Mouse (Mus musculus) megakaryocyte-erythroid progenitor cell, adult 5-6 weeks (primary cell): Measurements from ENCODE around the gene Hemgn. TPM values are rescaled to one million over a fixed set of nuclear protein-coding genes. Genes with fewer than 3 reads are reported as not detected.

Experiments
- ATAC-seq: replicated peaks from 2 replicates; pipeline ENCODE4 v1.8.0; 2016; ENCODE audit warnings: mild to moderate bottlenecking, inconsistent platforms; ENCODE audit not compliant: severe bottlenecking, poor library complexity, low FRiP score, low TSS enrichment
- total RNA-seq, 2 experiments: library from RNA; stranded (forward) in 1 of 2; stranded (reverse) in 1 of 2; fragments of 200-1000, 215-1000 nt in 1 of 2; fragments of >200 nt in 1 of 2; fragmentation: Nextera tagmentation in 1 of 2; gene quantifications; 2 replicates each; pipeline ENCODE4 v1.2.3; 2014 to 2017

Gene Hemgn
- total RNA-seq (2014; fragmentation: Nextera tagmentation) (120 and 199 TPM in 2 replicates), total RNA-seq (2017) (129 and 182 TPM in 2 replicates)

- ATAC-seq, result no peak
Measured at GRCm38 (mm10) chr4:46413406-46413805, at the start of gene Hemgn. Gene Hemgn (minus strand): TSS chr4:46413506.

- no peak for ATAC-seq
Measured at GRCm38 (mm10) chr4:46458411-46458810, 45.1 kb upstream of the Hemgn start.

DNA sequence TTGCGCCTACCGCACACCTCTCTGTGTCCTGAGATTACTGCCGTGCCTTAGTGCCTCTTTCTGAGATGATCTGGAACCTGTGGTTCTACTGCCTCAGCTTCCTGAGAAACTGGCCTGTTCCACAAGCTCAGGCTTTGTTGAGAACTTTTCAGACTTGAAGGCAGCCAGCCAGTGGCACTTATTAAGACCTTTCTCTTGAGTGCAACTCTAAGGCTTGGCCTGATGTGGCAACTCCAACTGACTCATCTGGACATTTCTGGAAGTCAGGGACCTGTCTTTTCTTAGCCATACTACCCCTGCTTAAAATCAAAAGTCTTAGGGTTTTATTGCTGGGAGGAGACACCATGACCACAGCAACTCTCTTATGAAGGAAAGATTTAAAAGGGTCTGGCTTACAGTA lies 43.9 kb upstream of the Hemgn start:
- no peak for ATAC-seq

GRCm38 (mm10) chr4:46456762-46457161 lies 43.5 kb upstream of the Hemgn start:
- no peak for ATAC-seq

DNA sequence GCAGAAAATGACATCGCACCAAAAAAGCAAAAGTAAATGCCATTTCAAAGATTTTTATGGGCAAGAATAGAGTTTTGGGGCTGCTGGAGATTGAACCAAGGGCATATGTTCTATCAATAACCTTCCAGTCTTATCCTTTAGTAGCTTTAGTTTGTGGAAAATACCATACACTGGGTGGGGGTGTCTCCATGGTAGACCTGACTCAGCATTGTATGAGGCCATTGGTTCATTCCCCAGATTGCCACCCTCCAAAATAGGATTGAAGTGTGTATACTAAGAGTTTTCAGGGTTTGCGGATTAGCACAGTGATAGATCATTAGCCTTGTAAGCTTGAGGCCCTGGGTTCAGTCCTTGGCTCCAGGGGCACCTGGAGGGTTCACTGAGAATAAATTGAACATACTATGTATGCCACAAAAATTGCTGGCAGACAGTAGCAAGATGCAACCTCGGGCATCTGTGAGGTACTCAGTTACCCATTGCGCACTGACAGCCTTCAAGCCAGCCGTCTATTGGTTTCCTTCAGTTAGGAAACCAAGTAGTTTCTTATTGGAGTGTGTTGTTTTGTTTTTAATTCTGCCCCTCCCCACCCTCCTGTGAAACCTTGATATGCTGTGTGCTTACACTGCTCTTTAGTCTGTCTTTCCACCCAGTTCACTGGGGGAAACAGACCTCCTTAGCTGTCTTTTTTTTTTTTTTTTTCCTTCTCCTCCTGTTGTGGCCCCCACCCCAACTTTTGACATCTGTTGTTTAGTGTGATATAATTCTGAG lies 41.0 kb upstream of the Hemgn start:
- peak; percentile 35 for ATAC-seq

GRCm38 (mm10) chr4:46452855-46453719 lies 39.8 kb upstream of the Hemgn start:
- ATAC-seq, result no peak

DNA sequence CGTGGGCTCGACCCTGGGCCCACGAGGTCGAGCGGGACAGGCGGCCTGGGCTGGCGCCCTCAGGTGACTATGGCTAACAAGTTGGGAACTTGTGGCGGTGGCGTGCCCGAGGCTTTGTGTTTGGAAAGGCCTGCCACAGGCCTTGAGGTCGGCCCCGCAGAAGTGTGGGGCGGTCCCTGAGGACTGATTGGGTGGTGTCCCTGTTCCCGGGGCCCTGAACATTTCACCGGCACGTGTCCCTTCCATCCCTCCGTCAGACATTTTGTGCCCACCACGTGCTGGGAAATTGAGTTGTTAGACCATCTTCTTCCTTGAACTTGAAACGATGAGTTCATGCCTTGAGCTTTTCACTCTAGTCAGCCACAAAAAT lies 39.2 kb upstream of the Hemgn start:
- peak; percentile 48 for ATAC-seq

DNA sequence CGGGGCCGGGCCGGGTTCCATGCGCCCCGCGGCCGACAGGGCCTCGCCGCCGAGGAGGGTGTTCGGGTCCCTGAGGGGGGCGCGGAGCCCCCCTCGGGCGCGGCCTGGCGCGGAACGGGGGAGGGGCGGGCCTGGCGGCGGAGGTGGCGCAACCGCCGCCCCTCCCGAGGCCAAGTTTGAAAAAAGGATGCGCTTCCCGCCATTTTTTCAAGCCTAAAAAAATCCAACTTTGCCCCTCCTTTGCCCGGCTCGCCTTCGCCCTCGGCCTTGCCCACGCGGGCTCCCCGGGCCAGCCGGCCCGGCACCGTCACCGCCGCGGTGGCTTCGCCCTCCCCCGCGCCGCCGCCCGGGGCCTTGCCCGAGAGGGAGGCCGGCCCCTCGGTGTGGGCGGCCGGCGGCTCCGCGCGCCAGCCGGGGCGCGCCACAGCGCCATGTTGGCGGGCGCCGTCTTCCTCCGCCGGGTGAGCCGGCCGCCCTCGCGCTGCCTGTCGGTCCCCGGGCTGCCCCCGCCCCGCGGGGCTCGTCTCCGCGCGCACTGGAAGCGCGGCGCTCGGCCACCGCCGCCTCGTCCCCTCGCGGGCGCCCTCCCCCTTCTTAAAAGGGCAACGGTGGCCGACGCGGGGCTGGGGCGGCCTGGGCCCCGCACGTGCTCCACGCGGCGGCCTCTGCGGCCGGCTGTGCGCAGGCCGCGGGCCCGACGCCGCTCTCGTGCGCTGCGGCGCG lies 38.6 kb upstream of the Hemgn start:
- no peak for ATAC-seq

- no peak for ATAC-seq
Measured at GRCm38 (mm10) chr4:46451240-46451757, 38.0 kb upstream of the Hemgn start.

- peak; percentile 56 for ATAC-seq
Measured at GRCm38 (mm10) chr4:46450519-46451131, 37.3 kb upstream of the Hemgn start, which contains the start of gene Anp32b. Gene Anp32b (plus strand): TSS chr4:46450902.

DNA sequence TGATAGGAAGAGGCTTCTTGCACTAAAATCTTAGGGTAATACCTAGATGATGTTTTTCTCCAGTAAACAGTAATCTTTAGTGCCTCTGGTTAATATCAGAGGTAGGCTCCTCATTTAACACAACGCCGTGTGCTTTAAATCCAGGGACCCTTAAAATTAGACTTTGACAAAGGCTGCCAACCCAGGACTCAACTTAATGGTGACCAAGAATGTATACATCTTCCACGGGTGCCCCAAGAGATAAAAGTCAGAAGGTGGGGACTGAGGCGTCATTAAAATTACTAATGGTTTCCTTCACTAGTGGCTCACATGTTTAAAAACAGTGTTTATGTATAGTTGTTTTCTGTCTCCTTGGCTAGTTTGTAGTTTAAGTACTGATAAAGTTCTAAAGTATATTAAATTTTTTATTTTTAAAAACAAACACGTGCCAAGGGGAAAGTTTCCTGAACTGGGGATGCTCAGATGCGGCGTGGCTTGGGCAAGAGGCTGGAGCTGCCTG lies 36.8 kb upstream of the Hemgn start:
- ATAC-seq, result no peak

GRCm38 (mm10) chr4:46448886-46449285 lies 35.6 kb upstream of the Hemgn start:
- ATAC-seq, result peak; percentile 27

DNA sequence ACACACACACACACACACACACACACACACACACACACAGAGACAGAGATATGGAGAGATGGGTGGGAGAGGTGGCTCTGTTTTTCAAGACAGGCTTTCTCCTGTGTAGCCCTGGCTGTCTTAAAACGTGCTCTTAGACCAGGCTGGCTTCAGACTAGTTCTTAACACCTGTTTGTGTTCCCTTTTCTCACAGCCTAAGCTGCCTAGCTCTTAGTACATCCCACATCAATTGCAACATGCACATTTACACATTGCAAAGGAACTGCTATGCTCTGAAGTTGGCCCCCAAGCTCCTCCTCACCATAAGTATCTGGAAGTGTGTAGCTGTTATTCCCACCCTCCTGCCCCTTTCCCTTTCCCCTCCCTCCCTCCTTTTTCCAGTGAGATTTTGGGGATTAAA lies 34.2 kb upstream of the Hemgn start:
- no peak for ATAC-seq

- no peak for ATAC-seq
Measured at GRCm38 (mm10) chr4:46445237-46445945, 32.1 kb upstream of the Hemgn start.

DNA sequence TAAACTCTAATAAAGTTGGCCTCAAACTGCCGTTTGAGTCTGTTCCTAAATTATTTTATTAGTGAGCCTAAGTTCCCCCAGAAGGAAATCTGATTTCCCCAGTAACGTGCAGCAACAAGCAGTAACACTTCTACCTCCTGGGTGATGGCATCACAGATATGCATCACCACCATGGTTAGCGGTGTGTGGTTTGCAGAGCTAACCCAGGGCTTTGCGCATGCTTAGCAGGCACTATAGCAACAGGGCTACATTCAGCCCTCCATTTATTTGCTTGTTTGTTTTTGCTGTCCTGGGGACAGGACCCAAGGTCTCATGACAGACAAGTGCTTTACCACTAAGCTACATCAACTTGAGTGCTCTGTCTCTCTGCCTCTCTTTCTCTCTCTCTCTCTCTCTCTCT lies 29.2 kb upstream of the Hemgn start:
- peak; percentile 83 for ATAC-seq

DNA sequence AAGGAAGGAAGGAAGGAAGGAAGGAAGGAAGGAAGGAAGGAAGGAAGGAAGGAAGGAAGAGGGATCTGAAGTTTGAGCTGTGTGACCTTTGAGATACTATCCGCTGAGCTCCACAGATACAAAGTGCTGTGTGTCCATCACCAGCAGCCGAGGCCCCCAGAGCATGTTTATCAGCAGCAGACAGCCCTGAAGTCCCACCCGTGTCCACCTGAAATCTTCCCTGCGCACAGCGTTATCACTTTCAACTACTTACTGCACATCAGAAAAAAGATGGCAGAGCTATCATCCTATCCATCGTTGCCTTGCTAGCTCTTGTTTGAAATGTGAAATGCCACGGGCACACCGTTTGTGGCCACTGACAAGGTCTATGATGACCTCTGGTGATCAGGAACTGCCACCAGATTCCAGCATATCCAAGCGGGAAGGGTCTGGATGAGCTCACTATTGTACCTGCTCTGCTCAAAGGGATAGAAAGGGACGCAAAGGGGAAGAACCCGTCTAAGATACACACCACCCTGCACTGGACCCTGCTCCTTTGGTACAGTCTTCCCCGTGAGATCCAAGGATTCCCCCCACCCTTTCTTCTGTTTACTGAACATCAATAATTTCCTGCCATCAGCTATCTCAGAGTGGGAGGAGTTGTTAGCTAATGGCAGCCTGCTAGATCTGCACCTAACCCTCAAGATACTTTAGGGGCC lies 19.2 kb upstream of the Hemgn start:
- peak; percentile 91 for ATAC-seq

GRCm38 (mm10) chr4:46428903-46429499 lies 15.7 kb upstream of the Hemgn start:
- ATAC-seq, result no peak

DNA sequence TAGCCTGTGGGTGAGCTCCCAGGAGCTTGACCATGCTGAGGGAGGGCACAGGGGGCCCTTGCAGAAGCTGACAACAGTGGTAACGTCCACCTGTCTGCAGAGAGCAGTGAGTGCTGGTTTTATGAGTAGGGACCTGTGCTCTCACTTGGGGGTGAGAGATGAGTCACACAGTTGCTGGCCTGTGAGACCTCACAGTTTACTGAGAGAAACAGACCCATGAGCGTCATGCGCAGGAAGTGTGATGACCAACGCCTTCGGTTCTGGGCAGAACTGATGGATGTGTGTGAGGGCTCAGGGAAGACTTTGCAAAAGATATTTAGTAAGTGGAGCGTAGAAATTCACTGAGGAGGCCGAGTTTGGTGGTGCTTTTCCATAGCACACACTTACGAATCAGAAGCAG lies 9.3 kb upstream of the Hemgn start:
- no peak for ATAC-seq
